Mouse (Mus musculus) myocyte (in vitro differentiated cells): ENCODE results near the gene Npas2. TPM values are rescaled to one million over a fixed set of nuclear protein-coding genes. Genes with fewer than 3 reads are reported as not detected.

Experiments
- H3K27me3 ChIP-seq: one replicate; pipeline ENCODE4 v1.6.1; 2011; ENCODE audit not compliant: control insufficient read depth, insufficient read depth, insufficient read length
- H3K36me3 ChIP-seq: one replicate; pipeline ENCODE4 v1.6.1; 2011; ENCODE audit not compliant: control insufficient read depth, insufficient read depth
- H3K4me2 ChIP-seq: one replicate; pipeline ENCODE4 v1.6.1; 2011; ENCODE audit warnings: low read depth, control low read depth
- H3K4me3 ChIP-seq: one replicate; pipeline ENCODE4 v1.5.1; 2011; ENCODE audit warnings: mild to moderate bottlenecking, control low read depth, moderate library complexity
- H3K79me2 ChIP-seq: one replicate; pipeline ENCODE4 v1.6.1; 2011; ENCODE audit not compliant: control insufficient read depth, insufficient read depth
- H3ac ChIP-seq: one replicate; pipeline ENCODE4 v1.6.1; 2011; ENCODE audit not compliant: control insufficient read depth, insufficient read length
- CEBPB ChIP-seq: IDR thresholded peaks from 2 replicates; pipeline ENCODE4 v1.6.1; 2011; ENCODE audit warnings: mild to moderate bottlenecking, moderate library complexity; ENCODE audit not compliant: poor library complexity, insufficient read depth, severe bottlenecking
- E2F4 ChIP-seq: IDR thresholded peaks from one replicate; pipeline ENCODE4 v1.6.1; 2011; ENCODE audit warnings: mild to moderate bottlenecking, control low read depth, moderate library complexity; ENCODE audit not compliant: insufficient read depth
- MAX ChIP-seq: IDR thresholded peaks from one replicate; pipeline ENCODE4 v1.6.1; 2011; ENCODE audit warnings: low read depth, mild to moderate bottlenecking, control low read depth
- MYOD1 ChIP-seq, 3 experiments: IDR thresholded peaks; one replicate each; pipeline ENCODE4 v1.6.1; 2011; ENCODE audit warnings: control low read depth in 2 of 3, low read depth in 2 of 3, mild to moderate bottlenecking in 2 of 3, moderate library complexity in 1 of 3; ENCODE audit not compliant: insufficient read length in 2 of 3, control insufficient read depth in 1 of 3
- MYOG ChIP-seq, 3 experiments: IDR thresholded peaks; one replicate each; pipeline ENCODE4 v1.6.1; 2011; ENCODE audit warnings: control low read depth in 2 of 3, low read depth in 2 of 3, mild to moderate bottlenecking in 2 of 3; ENCODE audit not compliant: insufficient read length in 2 of 3, control insufficient read depth in 1 of 3, insufficient read depth in 1 of 3
- POLR2A ChIP-seq: IDR thresholded peaks from one replicate; pipeline ENCODE4 v1.6.1; 2011; ENCODE audit warnings: low read depth, mild to moderate bottlenecking, control low read depth, moderate library complexity; ENCODE audit not compliant: insufficient read length
- POLR2AphosphoS2 ChIP-seq: IDR thresholded peaks from one replicate; pipeline ENCODE4 v1.6.1; 2011; ENCODE audit warnings: low read depth, control low read depth; ENCODE audit not compliant: insufficient read length
- REST ChIP-seq: IDR thresholded peaks from one replicate; pipeline ENCODE4 v1.6.1; 2011; ENCODE audit warnings: mild to moderate bottlenecking, control low read depth, moderate library complexity; ENCODE audit not compliant: insufficient read depth, insufficient read length
- SRF ChIP-seq: IDR thresholded peaks from one replicate; pipeline ENCODE4 v1.6.1; 2011; ENCODE audit warnings: low read depth; ENCODE audit not compliant: control insufficient read depth, insufficient read length
- TCF12 ChIP-seq: IDR thresholded peaks from one replicate; pipeline ENCODE4 v1.6.1; 2011; ENCODE audit warnings: mild to moderate bottlenecking, control low read depth; ENCODE audit not compliant: poor library complexity, insufficient read depth, severe bottlenecking
- TCF3 ChIP-seq: IDR thresholded peaks from one replicate; pipeline ENCODE4 v1.6.1; 2011; ENCODE audit warnings: low read depth, control low read depth; ENCODE audit not compliant: insufficient read length
- USF1 ChIP-seq: IDR thresholded peaks from one replicate; pipeline ENCODE4 v1.6.1; 2011; ENCODE audit warnings: low read depth, mild to moderate bottlenecking, control low read depth, moderate library complexity
- polyA plus RNA-seq: library from polyadenylated mRNA; unstranded; fragments of >200 nt; fragmentation: generic; extraction: Trizol; gene quantifications from one replicate; pipeline ENCODE4 v1.2.1, GENCODE M21; 2012; ENCODE audit warnings: missing spikeins

The Npas2 gene
- polyA plus RNA-seq, result 0.01 TPM

- Histone ChIP-seq H3K4me2 (peak within 1 kb of the TSS; percentile 36), H3K36me3 (no peaks in the 10 kb centered on the region), H3ac (no peak within 1 kb of the TSS), H3K79me2 (no peaks in the 10 kb centered on the region), H3K27me3 (peaks cover 36% of the 10 kb centered on the region), H3K4me3 (no peak within 1 kb of the TSS)
- TF ChIP-seq CEBPB (no peak), REST (no peak)
These were observed at the start of gene Npas2 for GRCm38 (mm10) chr1:39192997-39193861. Gene Npas2 (plus strand): TSS chr1:39193731.

GRCm38 (mm10) chr1:39156778-39157177, 36.8 kb upstream of the Npas2 start:
- Histone ChIP-seq H3K79me2 (no peaks in the 10 kb centered on the region), H3K27me3 (peaks cover 5% of the 10 kb centered on the region), H3K36me3 (no peaks in the 10 kb centered on the region), H3K4me3 (no peak overlapping the region), H3K4me2 (no peak overlapping the region), H3ac (no peak overlapping the region)
- TF ChIP-seq TCF12 (no peak), CEBPB (no peak), SRF (no peak), USF1 (no peak), E2F4 (no peak), TCF3 (no peak), MAX (no peak), MYOD1 (IDR thresholded peaks at IDR 0.05; ENCODE audit: control insufficient read depth in 1 of 3, insufficient read length in 2 of 3, low read depth in 2 of 3) (no peak), REST (no peak), POLR2AphosphoS2 (no peak), POLR2A (no peak), MYOG (IDR thresholded peaks at IDR 0.05; ENCODE audit: control insufficient read depth in 1 of 3, insufficient read depth in 1 of 3, insufficient read length in 2 of 3, low read depth in 2 of 3) (no peak)

- Histone ChIP-seq H3K79me2 (no peaks in the 10 kb centered on the region), H3K4me3 (no peak overlapping the region), H3K27me3 (peaks cover 2% of the 10 kb centered on the region), H3K36me3 (no peaks in the 10 kb centered on the region), H3ac (no peak overlapping the region), H3K4me2 (no peak overlapping the region)
- TF ChIP-seq SRF, result no peak
- TF ChIP-seq USF1, result no peak
- no peak for TF ChIP-seq E2F4
- TF ChIP-seq REST, result no peak
- no peak for TF ChIP-seq MYOG (IDR thresholded peaks at IDR 0.05; ENCODE audit: control insufficient read depth in 1 of 3, insufficient read depth in 1 of 3, insufficient read length in 2 of 3, low read depth in 2 of 3)
- no peak for TF ChIP-seq CEBPB
- no peak for TF ChIP-seq MAX
- no peak for TF ChIP-seq POLR2A
- no peak for TF ChIP-seq TCF12
- TF ChIP-seq POLR2AphosphoS2, result no peak
- TF ChIP-seq TCF3, result no peak
- no peak for TF ChIP-seq MYOD1 (IDR thresholded peaks at IDR 0.05; ENCODE audit: control insufficient read depth in 1 of 3, insufficient read length in 2 of 3, low read depth in 2 of 3)
These were observed 33.4 kb upstream of the Npas2 start for GRCm38 (mm10) chr1:39160167-39160566.

GRCm38 (mm10) chr1:39163077-39163476, 30.5 kb upstream of the Npas2 start:
- Histone ChIP-seq H3K27me3 (no peaks in the 10 kb centered on the region), H3ac (no peak overlapping the region), H3K79me2 (no peaks in the 10 kb centered on the region), H3K4me2 (no peak overlapping the region), H3K36me3 (no peaks in the 10 kb centered on the region), H3K4me3 (no peak overlapping the region)
- TF ChIP-seq CEBPB, result no peak

GRCm38 (mm10) chr1:39176690-39177089, 16.8 kb upstream of the Npas2 start:
- Histone ChIP-seq H3ac (no peak overlapping the region), H3K79me2 (no peaks in the 10 kb centered on the region)
- no peak for TF ChIP-seq USF1
- no peak for TF ChIP-seq MYOG (IDR thresholded peaks at IDR 0.05; ENCODE audit: control insufficient read depth in 1 of 3, insufficient read depth in 1 of 3, insufficient read length in 2 of 3, low read depth in 2 of 3)
- TF ChIP-seq CEBPB, result no peak
- no peak for TF ChIP-seq POLR2AphosphoS2
- no peak for TF ChIP-seq TCF3
- no peak for TF ChIP-seq POLR2A
- no peak for TF ChIP-seq MAX
- no peak for TF ChIP-seq TCF12
- TF ChIP-seq REST, result no peak
- TF ChIP-seq E2F4, result no peak
- TF ChIP-seq SRF, result no peak
- no peak for TF ChIP-seq MYOD1 (IDR thresholded peaks at IDR 0.05; ENCODE audit: control insufficient read depth in 1 of 3, insufficient read length in 2 of 3, low read depth in 2 of 3)

More at GRCm38 (mm10) chr1:39176690-39177089, 16.8 kb upstream of the Npas2 start:
- Histone ChIP-seq H3K36me3 (no peaks in the 10 kb centered on the region), H3K4me3 (no peak overlapping the region), H3K27me3 (no peaks in the 10 kb centered on the region), H3K4me2 (no peak overlapping the region)
